Mouse (Mus musculus) neural tube, embryonic 15.5 days (tissue): ENCODE results near the gene Kcne3. TPM values are rescaled to one million over a fixed set of nuclear protein-coding genes. Genes with fewer than 3 reads are reported as not detected.

ENCODE experiments used
- ATAC-seq: fragments of 200-750 bp; cut with Nextera tagmentation; 2 replicates; pipeline ENCODE4 v1.8.0; 2017; ENCODE audit warnings: mild to moderate bottlenecking, moderate TSS enrichment, moderate library complexity; ENCODE audit not compliant: low FRiP score
- H3K27ac ChIP-seq: fragments of 300-500 bp; sonication (generic); replicated peaks from 2 replicates; pipeline ENCODE4 v1.5.1; 2015; ENCODE audit warnings: mild to moderate bottlenecking, inconsistent platforms
- H3K27me3 ChIP-seq: fragments of 300-500 bp; sonication (generic); replicated peaks from 2 replicates; pipeline ENCODE4 v1.6.1; 2015; ENCODE audit warnings: inconsistent platforms
- H3K36me3 ChIP-seq: fragments of 300-500 bp; sonication (generic); 2 replicates; pipeline ENCODE4 v1.6.1; 2015; ENCODE audit warnings: inconsistent platforms
- H3K4me1 ChIP-seq: fragments of 300-500 bp; sonication (generic); 2 replicates; pipeline ENCODE4 v1.6.1; 2015; ENCODE audit warnings: inconsistent platforms
- H3K4me2 ChIP-seq: fragments of 300-500 bp; sonication (generic); 2 replicates; pipeline ENCODE4 v1.6.1; 2015; ENCODE audit warnings: inconsistent platforms, mild to moderate bottlenecking, moderate library complexity
- H3K4me3 ChIP-seq: fragments of 300-500 bp; sonication (generic); replicated peaks from 2 replicates; pipeline ENCODE4 v1.5.1; 2015; ENCODE audit warnings: mild to moderate bottlenecking, inconsistent platforms
- H3K9ac ChIP-seq: fragments of 300-500 bp; sonication (generic); replicated peaks from 2 replicates; pipeline ENCODE4 v1.6.1; 2015; ENCODE audit warnings: mild to moderate bottlenecking, inconsistent platforms
- H3K9me3 ChIP-seq: fragments of 300-500 bp; sonication (generic); replicated peaks from 2 replicates; pipeline ENCODE4 v1.6.1; 2016; ENCODE audit warnings: inconsistent platforms
- WGBS: fragments of 180-500 bp; shearing (Covaris S2); methylation state at CpG from one replicate; pipeline ENCODE4 v1.1.7; 2015; ENCODE audit warnings: mixed read lengths; 5-methylcytosine and 5-hydroxymethylcytosine counted together
- polyA plus RNA-seq: library from polyadenylated mRNA; unstranded; fragments of >200 nt; fragmentation: Nextera tagmentation; extraction: Ambion mirVana; gene quantifications from 2 replicates; pipeline ENCODE4 v1.2.1, GENCODE M21; 2015

The Kcne3 gene
- polyA plus RNA-seq, 1 experiment from 2014 or later: 0.99 TPM

DNA sequence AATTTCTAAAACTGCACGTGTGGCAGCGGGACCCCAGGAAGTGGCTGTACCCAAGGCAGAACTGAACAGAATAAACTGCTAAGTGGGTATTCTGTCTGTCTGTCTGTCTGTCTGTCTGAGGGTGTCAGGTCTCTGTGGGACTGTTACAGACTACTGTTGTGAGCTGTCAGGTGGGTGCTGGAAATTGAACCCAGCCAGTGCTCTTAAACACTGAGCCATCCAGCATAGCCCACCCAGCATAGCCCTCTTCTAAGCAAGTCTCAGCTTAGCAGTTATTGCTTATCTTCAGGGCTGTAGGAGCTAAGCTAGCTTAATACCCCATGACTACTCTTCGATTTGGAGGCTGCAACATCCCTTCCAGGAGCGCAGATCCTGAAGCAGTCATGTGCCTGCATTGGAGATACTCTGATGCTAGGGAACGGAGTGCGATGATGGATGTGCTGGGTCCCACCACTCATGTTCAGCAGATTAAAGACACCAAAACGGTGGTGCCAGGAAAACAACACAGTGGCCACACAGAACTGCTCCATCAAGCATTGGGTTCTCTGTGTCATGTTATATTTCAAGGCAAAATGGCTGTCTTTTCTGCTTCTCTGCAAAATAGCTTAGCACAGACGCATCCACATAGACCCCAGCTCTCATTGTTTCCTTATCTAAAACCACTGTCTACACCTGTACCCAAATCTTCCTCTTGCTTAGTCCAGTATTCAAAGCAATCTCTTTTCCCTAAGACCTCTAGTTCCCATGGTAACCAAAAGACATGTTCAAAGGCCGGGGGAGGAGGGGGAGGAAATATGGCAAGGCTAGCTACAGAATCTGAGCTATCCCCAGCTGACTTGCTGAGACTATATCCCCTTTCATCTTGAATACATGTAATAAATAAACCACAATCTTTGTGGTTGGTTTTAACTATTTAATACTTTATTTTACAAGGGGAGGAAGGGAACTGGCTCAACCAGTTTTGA is 40.6 kb downstream of the Kcne3 start:
- Histone ChIP-seq H3K27ac (no peak overlapping the region), H3K4me2 (no peak overlapping the region), H3K27me3 (no peaks in the 10 kb centered on the region), H3K4me3 (no peak overlapping the region), H3K36me3 (no peaks in the 10 kb centered on the region), H3K9ac (no peak overlapping the region), H3K9me3 (no peaks in the 10 kb centered on the region), H3K4me1 (peaks cover 17% of the 10 kb centered on the region)
- 66% methylated on average over 9 of the region's 9 CpGs for WGBS
- peak; percentile 38 for ATAC-seq

DNA sequence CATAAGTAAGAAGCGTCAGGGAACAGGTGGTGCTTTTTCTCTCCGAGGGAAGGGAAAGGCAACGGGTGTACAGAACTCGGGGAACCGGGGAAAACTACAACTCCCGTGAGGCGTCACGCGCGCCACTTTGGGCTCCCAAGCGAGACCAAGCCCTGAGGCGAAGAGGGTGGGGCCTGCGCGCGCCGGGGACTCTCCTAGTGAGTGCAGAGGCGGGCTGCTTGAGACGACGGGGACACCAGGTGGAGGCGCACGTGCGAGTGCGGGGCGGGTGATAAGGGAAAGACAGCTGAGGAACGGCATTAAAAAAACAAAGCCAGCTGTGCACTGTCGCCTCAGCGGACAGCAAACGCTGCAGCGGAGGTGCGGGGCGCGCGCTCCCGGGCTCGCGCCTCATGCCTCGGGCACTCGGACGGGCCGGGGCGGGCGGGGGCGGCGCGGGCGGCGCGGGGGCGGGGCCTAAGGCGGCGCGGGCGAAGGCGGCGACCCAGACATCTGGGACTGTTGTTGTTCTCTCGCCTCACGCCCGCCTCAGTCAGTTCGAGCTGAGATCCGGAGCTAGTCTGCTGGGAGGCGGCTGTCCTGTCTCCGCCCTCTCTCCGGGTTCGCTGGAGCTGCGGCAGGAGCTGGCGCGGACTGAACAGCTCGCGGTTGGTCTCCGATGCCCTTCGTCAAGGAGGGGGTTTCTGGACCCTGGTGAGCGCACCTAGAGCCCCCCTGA is 51.0 kb downstream of the Kcne3 start, which contains the start of gene Pgm2l1:
TSS of gene Pgm2l1 (plus strand) at position 237 of the 718 bp plus-strand sequence.
- Histone ChIP-seq H3K27me3 (no peaks in the 10 kb centered on the region), H3K4me2 (peak within 1 kb of the TSS; percentile 89), H3K27ac (peak within 1 kb of the TSS; percentile 92), H3K9me3 (no peaks in the 10 kb centered on the region), H3K4me3 (peak within 1 kb of the TSS; percentile 74), H3K9ac (peak within 1 kb of the TSS; percentile 86), H3K36me3 (no peaks in the 10 kb centered on the region), H3K4me1 (peaks cover 20% of the 10 kb centered on the region)
- under 1% methylated on average over 39 of the region's 72 CpGs for WGBS
- peak; percentile 95 for ATAC-seq

DNA sequence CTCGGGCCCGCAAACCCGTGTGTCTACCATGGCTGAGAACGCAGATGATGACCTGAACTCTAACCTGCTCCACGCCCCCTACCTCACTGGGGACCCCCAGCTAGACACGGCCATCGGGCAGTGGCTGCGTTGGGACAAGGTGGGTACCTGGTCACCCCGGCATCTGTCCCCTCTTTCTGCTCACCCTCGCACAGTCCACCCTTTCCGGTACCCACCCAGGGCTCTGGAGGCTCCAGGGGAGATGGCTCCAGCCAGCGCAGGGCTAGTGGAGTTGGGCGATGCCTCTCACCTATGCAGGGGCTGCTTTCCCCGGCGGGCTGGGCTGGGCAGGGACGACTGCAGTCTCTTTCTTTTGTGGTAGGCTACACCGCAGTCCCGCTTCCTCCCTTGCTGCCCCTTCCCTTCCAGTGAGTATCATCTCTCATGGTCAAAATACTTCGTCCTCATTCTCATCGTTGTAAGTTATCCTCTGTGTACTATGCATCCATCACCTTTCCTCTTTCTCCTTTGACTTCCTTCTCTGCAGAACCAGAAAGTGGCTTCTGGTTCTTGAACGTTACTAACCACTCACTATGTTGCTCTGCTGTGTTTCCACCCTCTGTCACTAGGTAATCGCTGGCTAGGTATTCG is 51.7 kb downstream of the Kcne3 start:
- under 1% methylated on average over 23 of the region's 23 CpGs for whole genome bisulfite sequencing

DNA sequence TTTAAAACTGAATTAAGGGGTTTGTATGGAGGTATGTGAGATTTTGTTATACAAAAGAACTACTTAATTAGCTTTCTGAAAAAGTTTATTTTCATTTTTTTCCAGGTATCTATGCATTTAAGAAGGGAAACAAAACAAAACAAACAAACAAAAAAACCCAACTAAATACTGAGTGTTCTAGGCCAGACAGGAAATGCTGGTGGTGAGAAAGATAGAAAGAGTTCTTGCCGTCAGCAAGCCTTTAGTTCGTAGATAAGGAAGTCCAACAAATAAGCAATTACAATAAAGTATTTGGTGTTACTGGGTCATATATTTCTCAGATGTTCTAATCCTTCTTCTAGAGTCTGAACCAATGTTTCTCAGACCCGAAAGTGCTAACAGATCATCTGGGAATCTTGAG is 52.7 kb downstream of the Kcne3 start:
- H3K27ac ChIP-seq: no peak overlapping the region
- peak overlapping the region; percentile 74 for H3K4me3 ChIP-seq
- no peaks in the 10 kb centered on the region for H3K27me3 ChIP-seq
- 59% methylated on average over 3 of the region's 3 CpGs for WGBS
- H3K36me3 ChIP-seq: no peaks in the 10 kb centered on the region
- peak overlapping the region; percentile 89 for H3K4me2 ChIP-seq
- H3K9ac ChIP-seq: 0 out of 2 replicates have a peak overlapping the region, but pooled peaks have one; percentile 86
- no peaks in the 10 kb centered on the region for H3K9me3 ChIP-seq
- ATAC-seq: no peak
- H3K4me1 ChIP-seq: peaks cover 20% of the 10 kb centered on the region

More for the DNA sequence above, 51.7 kb downstream of the Kcne3 start:
- peak overlapping the region; percentile 86 for H3K9ac ChIP-seq
- peak overlapping the region; percentile 92 for H3K27ac ChIP-seq
- peak overlapping the region; percentile 74 for H3K4me3 ChIP-seq
- no peaks in the 10 kb centered on the region for H3K36me3 ChIP-seq
- H3K27me3 ChIP-seq: no peaks in the 10 kb centered on the region
- H3K4me2 ChIP-seq: peak overlapping the region; percentile 89
- H3K9me3 ChIP-seq: no peaks in the 10 kb centered on the region
- peaks cover 20% of the 10 kb centered on the region for H3K4me1 ChIP-seq
- peak; percentile 70 for ATAC-seq

DNA sequence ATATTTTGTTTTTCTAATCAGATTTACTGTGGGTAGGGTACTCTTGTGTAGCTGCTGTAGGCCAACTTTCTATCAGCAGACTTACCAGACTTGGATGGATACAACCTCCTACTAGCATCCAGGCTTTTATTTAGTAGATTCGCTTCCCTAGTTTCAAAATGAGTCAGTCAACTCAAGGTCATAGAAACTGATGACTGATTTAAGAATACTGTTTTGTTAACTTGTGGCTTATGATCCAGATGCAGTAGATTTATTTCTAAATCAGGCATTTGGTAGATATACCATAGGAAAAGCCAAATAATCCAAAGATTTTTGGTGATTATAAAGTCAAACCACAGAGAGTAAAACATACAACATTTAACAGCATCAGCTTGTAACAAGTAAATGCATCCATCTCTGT is 54.3 kb downstream of the Kcne3 start:
- Histone ChIP-seq H3K4me2 (no peak overlapping the region), H3K36me3 (no peaks in the 10 kb centered on the region), H3K9ac (no peak overlapping the region), H3K27me3 (no peaks in the 10 kb centered on the region), H3K4me1 (peaks cover 23% of the 10 kb centered on the region), H3K27ac (no peak overlapping the region), H3K4me3 (no peak overlapping the region), H3K9me3 (no peaks in the 10 kb centered on the region)
- 98% methylated on average over 1 of the region's 1 CpGs for WGBS
- ATAC-seq: no peak

DNA sequence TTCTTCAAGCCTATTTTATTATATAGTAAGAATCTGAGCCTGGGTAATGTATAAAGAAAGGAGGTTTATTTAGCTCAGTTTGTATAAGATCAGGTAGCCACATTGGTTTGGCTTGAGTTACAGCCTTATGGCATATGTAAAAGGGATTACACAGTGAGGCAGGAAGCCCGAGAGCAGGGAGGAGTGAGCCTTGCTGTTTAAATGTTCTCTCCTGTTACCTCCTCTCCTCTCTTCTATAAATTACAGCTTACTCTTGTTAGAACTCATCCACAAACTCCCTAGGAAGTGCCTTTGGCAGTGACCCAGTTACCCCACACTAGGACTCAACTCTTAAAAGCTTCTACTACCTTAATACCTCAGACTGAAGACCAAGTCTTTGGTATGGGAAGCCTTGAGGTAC is 55.4 kb downstream of the Kcne3 start:
- H3K9ac ChIP-seq: no peak overlapping the region
- H3K4me2 ChIP-seq: no peak overlapping the region
- H3K36me3 ChIP-seq: no peaks in the 10 kb centered on the region
- H3K9me3 ChIP-seq: no peaks in the 10 kb centered on the region
- no peak overlapping the region for H3K27ac ChIP-seq
- H3K4me3 ChIP-seq: no peak overlapping the region
- H3K4me1 ChIP-seq: peaks cover 23% of the 10 kb centered on the region
- 41% methylated on average over 1 of the region's 1 CpGs for WGBS
- H3K27me3 ChIP-seq: no peaks in the 10 kb centered on the region
- no peak for ATAC-seq

DNA sequence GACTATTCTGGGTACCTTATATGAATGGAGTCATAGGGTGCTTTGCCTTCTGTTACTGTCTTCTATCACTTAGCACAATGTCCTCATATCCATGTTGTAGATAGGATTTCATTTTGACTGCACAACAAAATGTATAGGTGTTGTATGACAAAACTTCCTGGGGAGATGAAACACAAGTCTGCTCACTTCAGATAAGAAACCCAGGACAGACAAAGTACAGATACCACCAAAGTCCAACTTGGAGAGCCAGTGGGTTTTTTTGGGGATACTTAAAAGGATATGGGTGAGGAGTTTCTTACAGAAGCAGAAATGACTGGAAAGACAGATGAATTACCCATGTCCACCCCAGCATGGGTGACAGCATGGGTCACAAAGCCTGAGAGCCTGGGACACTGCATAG is 57.4 kb downstream of the Kcne3 start:
- H3K4me2 ChIP-seq: no peak overlapping the region
- no peak overlapping the region for H3K4me3 ChIP-seq
- no peaks in the 10 kb centered on the region for H3K9me3 ChIP-seq
- no peak overlapping the region for H3K9ac ChIP-seq
- H3K27me3 ChIP-seq: no peaks in the 10 kb centered on the region
- no peaks in the 10 kb centered on the region for H3K36me3 ChIP-seq
- no peak for ATAC-seq
- H3K27ac ChIP-seq: no peak overlapping the region
- peaks cover 16% of the 10 kb centered on the region; the same call in 1 of the 2 replicates for H3K4me1 ChIP-seq

Other genes with a start within 250 kb of the Kcne3 start
- gene Rnf169, start 196.1 kb upstream of the Kcne3 start, polyA plus RNA-seq: 4.2 and 4.6 TPM in 2 replicates
- 0.28 and 0.37 TPM in 2 replicates for gene Chrdl2, start 170.3 kb upstream of the Kcne3 start, polyA plus RNA-seq
- 40.3 and 46.8 TPM in 2 replicates for gene Pold3, start 54.9 kb upstream of the Kcne3 start, polyA plus RNA-seq
- gene Lipt2, start 17.2 kb upstream of the Kcne3 start, polyA plus RNA-seq: 16.9 and 17.0 TPM in 2 replicates
- 24.2 and 26.1 TPM in 2 replicates for gene Pgm2l1, start 50.9 kb downstream of the Kcne3 start, polyA plus RNA-seq
- gene P4ha3, start 109.0 kb downstream of the Kcne3 start, polyA plus RNA-seq: 9.4 and 14.7 TPM in 2 replicates
- gene C2cd3, start 195.7 kb downstream of the Kcne3 start, polyA plus RNA-seq: 15.9 and 17.0 TPM in 2 replicates
- 142 and 165 TPM in 2 replicates for gene Ppme1, start 195.8 kb downstream of the Kcne3 start, polyA plus RNA-seq